Mouse (Mus musculus) liver, embryonic 11.5 days (tissue): ENCODE results near the gene Adamts6. TPM values are rescaled to one million over a fixed set of nuclear protein-coding genes. Genes with fewer than 3 reads are reported as not detected.

Experiments
- ATAC-seq: fragments of 200-750 bp; cut with Nextera tagmentation; replicated peaks from 2 replicates; pipeline ENCODE4 v1.8.0; 2017; ENCODE audit warnings: moderate number of reproducible peaks, mild to moderate bottlenecking, moderate TSS enrichment, moderate library complexity; ENCODE audit not compliant: low FRiP score
- DNase-seq: peaks from one replicate; pipeline ENCODE4 v3.0.0-alpha.2; 2017; ENCODE audit warnings: low spot score
- H3K27ac ChIP-seq: fragments of 300-500 bp; sonication (generic); 2 replicates; pipeline ENCODE4 v1.5.1; 2014; ENCODE audit warnings: mild to moderate bottlenecking, low read depth, low read length, control low read depth
- H3K27me3 ChIP-seq: fragments of 300-500 bp; sonication (generic); replicated peaks from 2 replicates; pipeline ENCODE4 v1.6.1; 2014; ENCODE audit warnings: low read length, mixed read lengths; ENCODE audit not compliant: control insufficient read depth, insufficient read depth
- H3K36me3 ChIP-seq: fragments of 300-500 bp; sonication (generic); 2 replicates; pipeline ENCODE4 v1.6.1; 2014; ENCODE audit warnings: mild to moderate bottlenecking, low read length, moderate library complexity, mixed read lengths; ENCODE audit not compliant: control insufficient read depth, insufficient read depth
- H3K4me1 ChIP-seq: fragments of 300-500 bp; sonication (generic); replicated peaks from 2 replicates; pipeline ENCODE4 v1.6.1; 2014; ENCODE audit warnings: low read length, mixed read lengths; ENCODE audit not compliant: control insufficient read depth, insufficient read depth
- H3K4me2 ChIP-seq: fragments of 300-500 bp; sonication (generic); 2 replicates; pipeline ENCODE4 v1.6.1; 2014; ENCODE audit warnings: mild to moderate bottlenecking, control low read depth, moderate library complexity
- H3K4me3 ChIP-seq: fragments of 300-500 bp; sonication (generic); 2 replicates; pipeline ENCODE4 v1.5.1; 2014; ENCODE audit warnings: low read depth, low read length, control low read depth
- H3K9ac ChIP-seq: fragments of 300-500 bp; sonication (generic); 2 replicates; pipeline ENCODE4 v1.6.1; 2014; ENCODE audit warnings: low read depth, low read length, control low read depth
- H3K9me3 ChIP-seq: fragments of 300-500 bp; sonication (generic); 2 replicates; pipeline ENCODE4 v1.6.1; 2016; ENCODE audit warnings: low read length, inconsistent platforms, mixed read lengths; ENCODE audit not compliant: control insufficient read depth
- WGBS: fragments of 180-500 bp; shearing (Covaris S2); extraction: QIAGEN DNeasy Blood & Tissue Kit; methylation state at CpG from one replicate; pipeline ENCODE4 v1.1.7; 2014; 5-methylcytosine and 5-hydroxymethylcytosine counted together
- polyA plus RNA-seq: library from polyadenylated mRNA; unstranded; fragments of >200 nt; fragmentation: Nextera tagmentation; extraction: Ambion mirVana; gene quantifications from 2 replicates; pipeline ENCODE4 v1.2.1, GENCODE M21; 2014

The Adamts6 gene
- polyA plus RNA-seq, 1 experiment from 2014 or later, result 0.95 TPM

GRCm38 (mm10) chr13:104483111-104483722 lies 195.6 kb downstream of the Adamts6 start:
- Histone ChIP-seq H3K27ac (no peak overlapping the region), H3K4me1 (no peaks in the 10 kb centered on the region), H3K36me3 (no peaks in the 10 kb centered on the region), H3K27me3 (no peaks in the 10 kb centered on the region), H3K4me2 (no peak overlapping the region), H3K9ac (no peak overlapping the region), H3K9me3 (no peaks in the 10 kb centered on the region), H3K4me3 (no peak overlapping the region)
- WGBS, result 88% methylated on average over 12 of the region's 12 CpGs
- no peak for DNase-seq
- ATAC-seq, result no peak

DNA sequence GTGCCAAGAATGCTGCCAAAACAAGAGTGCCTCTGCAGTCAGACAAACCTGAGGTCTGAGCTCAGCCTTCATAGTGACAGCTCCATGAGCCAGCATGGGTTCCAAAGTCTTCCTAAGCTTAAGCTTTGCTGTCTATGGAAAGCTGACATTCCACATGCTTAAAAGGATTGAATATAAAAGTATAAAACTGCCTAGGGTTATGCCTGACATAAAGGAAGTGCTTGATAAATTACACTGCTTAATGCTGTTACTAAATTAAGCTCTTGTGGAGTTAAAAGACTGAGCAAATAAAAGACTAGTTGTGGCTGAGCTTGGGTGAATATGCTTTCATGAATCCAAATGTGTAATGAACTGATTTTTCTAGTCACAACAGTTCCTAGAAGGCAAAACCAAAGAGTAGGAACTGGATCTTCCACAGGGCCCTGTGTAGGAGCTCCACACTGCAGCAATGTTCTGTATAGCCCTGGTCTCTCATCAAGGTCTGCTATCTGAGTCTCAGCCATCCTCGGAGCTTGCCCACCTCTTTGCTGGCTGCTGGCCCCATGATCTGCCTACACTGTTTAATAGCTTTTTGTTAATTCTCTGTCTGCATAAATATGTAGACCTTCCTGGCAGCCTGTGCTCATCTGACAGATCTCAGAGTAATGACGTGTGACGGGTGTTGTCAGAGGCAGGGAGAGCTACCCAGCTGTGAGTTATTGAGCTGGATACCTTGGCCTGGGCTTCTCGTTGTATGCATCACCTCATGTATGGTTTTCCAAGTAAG lies 203.6 kb downstream of the Adamts6 start:
- Histone ChIP-seq H3K27ac (no peak overlapping the region), H3K9me3 (no peaks in the 10 kb centered on the region), H3K36me3 (no peaks in the 10 kb centered on the region), H3K4me1 (no peaks in the 10 kb centered on the region), H3K27me3 (no peaks in the 10 kb centered on the region), H3K4me2 (no peak overlapping the region), H3K4me3 (no peak overlapping the region), H3K9ac (no peak overlapping the region)
- ATAC-seq (no peak), DNase-seq (no peak)
- 74% methylated on average over 4 of the region's 4 CpGs for whole genome bisulfite sequencing

GRCm38 (mm10) chr13:104493466-104493993 lies 205.9 kb downstream of the Adamts6 start:
- Histone ChIP-seq H3K4me3 (no peak overlapping the region), H3K9ac (no peak overlapping the region), H3K4me2 (no peak overlapping the region), H3K27ac (no peak overlapping the region), H3K9me3 (no peaks in the 10 kb centered on the region), H3K36me3 (no peaks in the 10 kb centered on the region), H3K27me3 (no peaks in the 10 kb centered on the region), H3K4me1 (no peaks in the 10 kb centered on the region)
- no peak for DNase-seq
- WGBS, result 50% methylated on average over 8 of the region's 8 CpGs
- no peak for ATAC-seq

DNA sequence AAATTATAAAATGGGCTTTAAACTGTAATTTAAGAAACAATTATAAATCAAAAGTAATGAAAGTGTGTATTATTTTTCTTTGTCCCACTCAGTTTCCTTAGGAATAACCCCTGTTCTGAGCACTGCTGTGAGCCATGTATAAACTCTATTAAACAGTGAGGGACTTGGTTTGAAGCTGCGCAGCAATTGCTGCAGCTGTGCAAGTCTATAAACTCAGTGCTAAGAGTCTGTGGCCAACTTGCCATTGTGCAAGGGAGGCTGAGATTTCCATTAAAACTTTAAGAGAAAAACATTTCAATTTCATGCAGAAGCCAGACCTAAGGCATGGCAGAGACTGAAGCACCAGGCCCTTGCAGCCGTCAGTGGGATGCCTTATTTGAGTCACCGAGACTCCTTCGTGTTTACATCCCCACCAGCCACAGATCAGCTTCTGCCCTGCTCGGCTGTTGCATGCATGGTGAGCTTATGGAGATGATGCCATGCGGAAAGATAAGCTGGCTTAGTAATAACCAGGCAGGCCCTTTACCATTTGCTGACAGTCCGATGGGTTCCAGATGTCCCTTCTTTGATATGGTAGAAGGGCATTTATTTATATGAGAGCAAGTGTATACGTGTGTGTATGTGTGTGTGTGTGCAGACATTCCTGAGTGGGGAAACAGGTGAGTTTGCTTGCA lies 206.7 kb downstream of the Adamts6 start:
- WGBS, result 68% methylated on average over 8 of the region's 8 CpGs
- Histone ChIP-seq H3K9me3 (no peaks in the 10 kb centered on the region), H3K9ac (no peak overlapping the region), H3K36me3 (no peaks in the 10 kb centered on the region), H3K27me3 (no peaks in the 10 kb centered on the region), H3K4me1 (no peaks in the 10 kb centered on the region), H3K4me2 (no peak overlapping the region), H3K27ac (no peak overlapping the region), H3K4me3 (no peak overlapping the region)
- ATAC-seq, result no peak
- no peak for DNase-seq

DNA sequence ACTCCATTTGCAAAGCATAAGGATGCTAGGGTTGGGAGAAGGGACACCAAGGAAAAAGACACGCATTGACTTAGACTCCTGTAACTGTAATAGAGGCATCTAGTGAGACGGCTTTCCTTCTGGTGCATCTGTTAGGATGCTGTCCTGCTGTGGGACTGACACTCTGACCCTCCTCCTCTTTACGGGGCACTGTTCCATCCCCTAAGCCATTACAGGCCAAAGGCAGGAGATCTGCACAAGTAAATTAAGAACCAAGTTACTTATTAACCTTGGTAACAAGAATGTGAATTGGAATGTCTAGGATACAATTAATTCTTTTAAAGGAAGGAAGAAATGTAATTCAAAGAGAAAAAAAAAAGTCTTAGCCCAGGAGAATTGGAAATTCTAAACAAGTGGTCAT lies 210.0 kb downstream of the Adamts6 start:
- no peak overlapping the region for H3K27ac ChIP-seq
- H3K9me3 ChIP-seq, result no peaks in the 10 kb centered on the region
- H3K36me3 ChIP-seq, result no peaks in the 10 kb centered on the region
- no peak overlapping the region for H3K9ac ChIP-seq
- ATAC-seq (no peak), DNase-seq (no peak)
- WGBS, result 80% methylated on average over 3 of the region's 3 CpGs
- H3K4me1 ChIP-seq, result no peaks in the 10 kb centered on the region
- H3K4me2 ChIP-seq, result no peak overlapping the region
- H3K4me3 ChIP-seq, result no peak overlapping the region
- H3K27me3 ChIP-seq, result no peaks in the 10 kb centered on the region

- Histone ChIP-seq H3K4me2 (no peak overlapping the region), H3K4me3 (no peak overlapping the region), H3K36me3 (no peaks in the 10 kb centered on the region), H3K27me3 (no peaks in the 10 kb centered on the region), H3K9me3 (no peaks in the 10 kb centered on the region), H3K4me1 (no peaks in the 10 kb centered on the region), H3K9ac (no peak overlapping the region), H3K27ac (no peak overlapping the region)
- 92% methylated on average over 6 of the region's 6 CpGs for WGBS
- no peak for DNase-seq
- no peak for ATAC-seq
These were observed 211.0 kb downstream of the Adamts6 start for GRCm38 (mm10) chr13:104498669-104499068.

DNA sequence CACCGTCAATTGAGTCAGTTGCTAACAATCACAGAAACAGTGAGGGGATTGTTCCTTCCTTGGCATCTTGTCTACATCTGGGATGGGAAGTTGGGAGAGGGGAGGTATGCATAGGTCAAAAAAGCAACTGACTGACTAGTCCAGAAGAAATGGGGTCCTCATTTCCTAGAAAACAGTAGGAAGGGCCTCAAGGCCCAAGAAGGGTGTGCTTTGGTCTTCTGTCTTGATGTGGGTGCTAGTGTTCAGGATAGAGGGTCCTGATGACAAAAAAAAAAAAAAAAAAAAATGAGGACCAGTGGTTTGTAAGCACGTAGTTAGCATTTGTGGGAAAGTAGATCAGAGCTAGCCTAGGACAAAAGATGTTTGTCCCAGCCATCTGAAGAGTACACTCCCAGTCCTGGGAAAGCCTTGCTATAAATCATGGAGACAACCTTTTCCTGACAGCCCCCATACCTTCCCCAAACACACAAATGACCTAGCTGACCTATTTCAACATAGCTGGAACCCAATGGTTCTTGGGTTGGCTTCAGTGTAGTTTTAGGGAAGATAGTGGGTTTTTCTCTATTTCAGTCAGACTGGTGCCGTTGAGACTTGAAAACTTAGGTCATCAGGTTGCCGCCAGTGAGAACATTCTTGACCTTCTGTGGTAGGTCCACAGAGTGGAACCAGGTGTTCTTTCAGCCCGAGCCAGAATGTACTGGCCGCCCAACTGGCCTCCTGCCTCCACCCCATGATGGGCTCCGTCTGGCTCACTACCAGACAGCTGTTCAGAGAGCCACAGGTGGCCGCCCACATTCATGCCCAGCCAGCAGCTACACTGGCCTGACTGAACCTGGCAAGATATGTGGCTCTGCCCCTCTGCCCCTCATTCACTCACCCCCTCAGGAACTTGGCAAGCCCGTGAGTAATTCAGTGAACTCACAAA lies 211.7 kb downstream of the Adamts6 start:
- 76% methylated on average over 9 of the region's 9 CpGs for WGBS
- DNase-seq, result no peak
- Histone ChIP-seq H3K4me1 (no peaks in the 10 kb centered on the region), H3K27me3 (no peaks in the 10 kb centered on the region), H3K9me3 (no peaks in the 10 kb centered on the region), H3K4me2 (no peak overlapping the region), H3K27ac (no peak overlapping the region), H3K9ac (no peak overlapping the region), H3K36me3 (no peaks in the 10 kb centered on the region), H3K4me3 (no peak overlapping the region)
- no peak for ATAC-seq

GRCm38 (mm10) chr13:104502406-104502805 lies 214.8 kb downstream of the Adamts6 start:
- ATAC-seq (no peak), DNase-seq (no peak)
- Histone ChIP-seq H3K9ac (no peak overlapping the region), H3K4me3 (no peak overlapping the region), H3K27me3 (no peaks in the 10 kb centered on the region), H3K36me3 (no peaks in the 10 kb centered on the region), H3K4me2 (no peak overlapping the region), H3K4me1 (no peaks in the 10 kb centered on the region), H3K27ac (no peak overlapping the region), H3K9me3 (no peaks in the 10 kb centered on the region)
- 88% methylated on average over 7 of the region's 7 CpGs for WGBS
